Mouse (Mus musculus) adrenal gland, postnatal 4 days (tissue): ENCODE results near the gene Nfkbib. TPM values are rescaled to one million over a fixed set of nuclear protein-coding genes. Genes with fewer than 3 reads are reported as not detected.

ENCODE experiments used
- DNase-seq, 2 experiments: peaks; one replicate each; pipeline ENCODE4 v3.0.0; 2021 to 2022; ENCODE audit warnings: low spot score in 2 of 2, mixed read lengths in 2 of 2
- total RNA-seq, 2 experiments: library from RNA; stranded (reverse); gene quantifications; 2 replicates each; pipeline ENCODE4 v1.2.3; 2021

Nfkbib gene
- total RNA-seq, 2 experiments from 2014 or later = 24.6 to 27.3 TPM

DNA sequence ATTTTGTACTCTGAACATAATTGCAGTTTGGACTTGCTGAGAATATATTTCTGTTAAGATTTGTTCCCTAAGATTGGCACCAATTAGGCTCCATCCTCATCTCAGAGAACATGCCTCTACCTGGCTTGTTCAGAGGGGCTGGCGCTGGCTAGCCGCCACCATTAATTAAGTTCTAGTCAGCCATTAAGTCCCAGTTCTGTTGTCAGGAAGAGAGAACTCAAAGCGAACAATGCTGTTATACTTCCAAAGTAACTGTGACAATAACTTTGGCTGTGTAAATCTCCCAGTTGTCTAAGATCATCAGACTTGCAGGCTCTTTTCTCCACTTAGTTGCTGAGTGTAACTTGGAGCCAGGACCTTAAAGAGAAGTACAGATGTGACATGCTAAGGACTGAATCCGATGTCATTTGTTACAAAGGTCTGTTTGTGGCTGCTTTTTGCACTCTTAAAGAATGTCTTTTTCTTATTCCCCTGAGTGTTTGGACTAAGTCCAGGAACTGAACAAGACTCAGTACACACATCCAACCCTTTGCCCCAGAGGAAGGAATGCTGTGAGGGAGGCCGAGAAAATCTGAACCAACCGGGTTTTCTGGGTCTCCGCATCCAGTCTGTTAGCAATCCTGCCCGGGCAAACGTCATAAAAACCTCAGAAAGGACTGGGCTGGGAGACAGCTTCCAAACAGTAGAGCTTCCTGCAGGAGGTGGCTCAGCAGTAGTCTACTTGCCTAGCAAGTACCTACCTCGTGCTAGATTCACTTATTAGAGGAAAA, 34.8 kb upstream of the Nfkbib start:
- no peak for DNase-seq

DNA sequence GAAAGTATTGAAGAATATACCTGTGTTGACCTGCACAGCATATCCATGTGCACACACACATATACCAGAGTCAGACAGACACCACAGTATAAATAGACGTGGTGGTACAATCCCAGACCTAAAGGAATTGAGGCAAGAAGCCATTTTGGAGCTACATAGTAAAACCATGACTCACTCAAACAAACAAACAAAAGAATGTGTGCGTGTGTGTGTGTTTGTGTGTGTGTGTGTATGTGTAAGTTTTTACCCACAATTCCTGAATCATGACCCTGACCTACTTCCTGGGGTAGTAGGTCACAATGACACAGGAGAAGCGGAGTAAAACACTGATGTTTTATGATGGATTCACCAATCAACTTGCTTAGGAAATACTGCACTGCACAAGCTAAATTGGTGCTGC, 34.1 kb upstream of the Nfkbib start:
- no peak for DNase-seq

DNA sequence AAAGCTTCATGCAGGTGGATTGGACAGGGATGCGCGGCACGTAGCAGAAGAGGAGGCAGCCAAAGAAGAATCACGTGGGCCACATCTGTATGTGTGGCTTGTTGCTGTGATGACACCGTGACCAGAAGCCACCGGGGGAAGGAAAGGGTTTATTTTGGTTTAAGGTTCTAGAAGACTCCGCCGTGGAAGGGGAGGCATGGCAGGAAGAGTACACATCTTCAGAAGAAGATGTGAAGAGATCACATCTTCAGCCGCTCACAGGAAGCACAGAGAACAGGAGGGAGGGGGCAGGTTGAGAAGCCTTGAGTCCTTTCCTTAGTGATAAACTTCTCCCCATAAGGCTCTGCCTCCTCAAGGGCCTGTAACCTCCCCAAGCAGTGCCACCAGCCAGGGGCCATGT, 32.7 kb upstream of the Nfkbib start:
- no peak for DNase-seq

DNA sequence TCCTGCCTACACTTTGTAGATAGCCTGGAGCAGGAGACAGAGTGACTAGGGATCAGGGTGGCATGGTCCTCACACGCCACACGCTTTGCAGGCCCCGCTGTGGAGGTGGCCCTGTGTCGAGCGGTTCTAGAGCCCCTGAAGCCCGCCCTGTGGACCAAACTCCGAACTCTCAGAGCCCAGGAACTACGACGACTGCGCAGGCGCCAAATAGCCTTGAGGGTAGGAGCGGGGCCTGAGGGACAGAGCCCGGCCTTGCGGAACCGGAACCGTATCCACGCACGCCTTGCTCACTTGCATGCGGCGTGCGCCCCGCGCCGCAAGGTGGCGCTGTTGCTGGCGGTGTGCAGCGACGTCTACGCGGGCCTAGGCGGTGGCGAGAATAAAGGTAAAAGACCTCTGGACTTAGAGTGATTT, 29.3 kb upstream of the Nfkbib start:
- peak; percentile 67 to 77 for DNase-seq

DNA sequence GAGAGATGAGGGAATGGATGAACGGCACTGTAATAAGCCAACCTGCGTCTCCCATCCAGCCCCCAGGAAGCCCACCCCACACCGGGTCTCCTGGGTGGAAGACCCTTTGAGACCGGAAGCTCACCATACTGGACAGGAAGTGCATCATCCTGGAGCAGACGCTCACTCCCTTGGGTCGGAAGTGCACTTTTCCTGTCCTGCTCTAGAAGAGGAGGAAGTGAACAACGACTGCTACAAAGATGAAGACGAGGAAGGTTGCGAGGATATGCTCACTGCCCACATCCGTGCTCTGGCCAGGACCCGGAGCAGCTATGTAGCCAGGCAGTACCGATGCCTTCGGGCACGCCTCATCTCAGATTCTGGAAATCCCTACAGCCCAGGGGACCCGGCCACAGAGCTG, 28.5 kb upstream of the Nfkbib start:
- DNase-seq = no peak

DNA sequence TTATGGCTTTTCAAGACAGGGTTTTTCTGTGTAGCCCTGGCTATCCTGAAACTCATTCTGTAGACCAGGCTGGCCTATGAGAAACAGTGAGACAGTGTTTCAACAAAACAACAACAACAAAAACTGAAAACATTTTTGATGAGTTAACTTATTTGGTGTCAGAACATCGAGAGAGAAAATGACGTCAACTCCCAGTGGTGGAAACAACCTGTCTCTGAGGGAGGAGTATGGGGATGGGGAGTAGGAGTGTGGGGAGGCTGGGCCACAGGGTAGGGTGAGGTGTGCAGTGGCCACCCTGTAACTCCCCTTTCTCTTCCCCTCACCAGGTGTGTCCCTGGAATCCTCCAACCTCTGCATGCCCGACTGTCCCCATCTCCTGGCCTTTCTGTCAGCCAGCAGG, 27.2 kb upstream of the Nfkbib start:
- no peak for DNase-seq

DNA sequence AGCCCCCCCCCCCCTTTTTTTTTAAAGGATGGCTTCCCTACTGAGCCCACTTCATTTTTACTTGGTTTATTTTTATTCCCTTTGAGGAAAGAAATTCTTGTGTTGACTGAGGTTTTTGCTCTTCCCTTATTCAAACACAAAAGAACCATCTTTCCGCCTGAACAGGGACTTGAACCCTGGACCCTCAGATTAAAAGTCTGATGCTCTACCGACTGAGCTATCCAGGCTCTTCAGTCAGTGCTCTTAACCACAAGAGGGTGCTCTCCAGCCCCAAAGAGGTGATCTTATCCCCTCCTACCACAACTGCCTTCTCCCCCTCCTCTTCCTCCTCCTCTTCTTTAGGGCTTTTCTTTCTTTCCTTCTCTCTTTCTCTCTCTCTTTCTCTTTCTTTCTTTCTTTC, 26.5 kb upstream of the Nfkbib start:
- DNase-seq = no peak

DNA sequence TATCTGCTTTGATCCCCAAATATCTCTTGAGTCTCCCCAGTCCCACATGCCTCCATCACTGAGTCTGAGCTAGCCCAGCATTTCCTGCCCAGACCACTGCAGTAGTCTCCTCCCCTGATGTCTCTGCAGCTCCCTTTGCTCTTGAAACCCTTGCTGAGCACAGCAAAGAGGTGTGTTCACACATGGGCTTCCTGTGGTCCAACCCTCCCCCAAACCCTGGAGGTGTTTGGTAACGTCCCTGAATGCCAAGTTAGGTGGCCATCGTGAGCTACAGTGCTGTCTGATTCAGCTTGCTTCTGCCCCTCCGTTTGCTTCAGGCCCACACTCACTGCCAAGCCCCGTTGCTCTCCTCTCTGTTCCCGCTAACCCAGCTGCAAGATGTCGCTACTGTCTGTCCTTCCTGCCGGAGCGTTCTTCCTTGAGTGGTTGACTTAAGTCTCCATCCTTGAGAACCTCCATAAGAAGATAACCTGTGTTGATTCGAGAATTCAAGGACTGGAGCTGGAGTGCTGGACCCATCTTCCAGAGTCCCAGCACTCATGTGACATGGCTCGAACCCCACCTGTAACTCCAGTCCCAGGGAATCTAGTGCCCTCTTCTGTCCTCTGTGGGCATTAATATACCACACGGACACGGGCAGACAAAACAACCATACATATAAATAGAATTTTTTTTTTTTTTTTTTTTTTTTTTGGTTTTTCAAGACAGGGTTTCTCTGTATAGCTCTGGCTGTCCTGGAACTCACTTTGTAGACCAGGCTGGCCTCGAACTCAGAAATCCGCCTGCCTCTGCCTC, 25.3 kb upstream of the Nfkbib start:
- no peak for DNase-seq

DNA sequence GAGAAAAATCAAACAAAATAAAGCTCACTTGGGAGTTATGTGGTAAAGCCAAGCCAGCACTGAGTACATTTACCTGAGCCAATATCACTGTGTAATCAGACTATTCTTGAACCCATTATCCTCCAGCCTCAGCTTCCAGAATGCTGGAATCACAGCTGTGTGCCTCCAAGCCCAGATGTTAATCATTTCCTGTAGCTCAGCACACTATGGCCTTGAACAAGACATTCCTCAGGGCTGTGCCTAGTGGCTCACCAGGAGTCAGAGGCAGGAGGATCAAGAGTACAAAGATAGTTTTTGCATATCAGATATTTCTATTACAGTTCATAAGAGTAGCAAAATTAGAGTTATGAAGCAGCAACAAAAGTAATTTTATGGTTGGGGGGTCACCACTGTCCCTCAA, 24.4 kb upstream of the Nfkbib start:
- no peak for DNase-seq

DNA sequence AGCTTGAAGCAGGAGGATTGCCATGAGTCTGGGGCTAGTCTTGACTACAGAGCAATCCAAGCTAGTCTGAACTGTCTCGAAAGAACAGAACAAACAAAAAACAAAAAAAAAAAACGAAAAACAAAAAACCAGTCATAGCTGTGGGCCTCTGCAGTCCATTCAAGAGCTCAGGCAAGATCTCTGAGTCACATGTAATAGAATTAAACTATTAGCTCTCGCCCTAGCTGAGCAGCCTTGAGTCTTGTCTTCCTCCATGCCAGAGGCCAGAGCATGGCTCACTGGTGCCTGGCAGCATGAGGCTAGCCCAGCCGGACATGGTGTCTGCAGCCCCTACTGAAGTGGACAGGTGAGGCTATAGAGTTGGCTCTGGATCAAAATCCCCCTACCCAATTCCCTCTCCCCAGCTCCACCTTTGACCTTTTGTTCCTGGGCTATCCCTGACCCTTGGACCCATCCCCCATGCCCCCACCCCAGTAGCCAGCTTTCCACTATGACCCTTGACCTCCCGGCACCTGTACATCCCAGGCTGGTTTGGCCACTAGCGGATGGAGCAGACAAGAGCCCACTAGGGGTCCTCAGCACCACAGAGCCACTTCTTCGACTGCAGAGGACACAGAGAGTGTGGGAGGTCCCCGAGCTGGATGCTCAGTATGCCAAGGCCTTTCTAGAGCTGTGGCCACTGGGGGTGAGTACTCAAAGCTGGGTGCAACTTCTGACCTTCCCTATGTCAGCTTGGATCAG, 22.9 kb upstream of the Nfkbib start:
- no peak for DNase-seq

DNA sequence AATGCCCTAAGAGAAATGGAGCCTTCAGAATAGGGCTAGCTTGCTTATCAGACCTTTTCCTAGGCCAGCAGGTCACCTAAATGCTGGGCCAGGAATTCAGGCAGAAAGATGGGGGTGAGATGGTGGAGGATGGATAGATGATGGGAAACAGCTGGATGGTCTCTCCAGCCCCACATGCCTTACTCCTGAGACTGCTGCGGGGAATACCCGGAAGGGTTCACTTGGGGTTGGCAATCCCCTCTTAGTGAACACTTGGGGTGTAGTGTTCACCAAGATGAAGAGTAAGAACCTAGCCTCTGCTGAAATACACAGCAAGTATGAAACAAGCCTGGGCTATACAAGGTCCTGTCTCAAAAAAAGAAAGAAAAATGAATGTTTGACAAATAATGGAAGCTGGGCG, 21.9 kb upstream of the Nfkbib start:
- no peak for DNase-seq

DNA sequence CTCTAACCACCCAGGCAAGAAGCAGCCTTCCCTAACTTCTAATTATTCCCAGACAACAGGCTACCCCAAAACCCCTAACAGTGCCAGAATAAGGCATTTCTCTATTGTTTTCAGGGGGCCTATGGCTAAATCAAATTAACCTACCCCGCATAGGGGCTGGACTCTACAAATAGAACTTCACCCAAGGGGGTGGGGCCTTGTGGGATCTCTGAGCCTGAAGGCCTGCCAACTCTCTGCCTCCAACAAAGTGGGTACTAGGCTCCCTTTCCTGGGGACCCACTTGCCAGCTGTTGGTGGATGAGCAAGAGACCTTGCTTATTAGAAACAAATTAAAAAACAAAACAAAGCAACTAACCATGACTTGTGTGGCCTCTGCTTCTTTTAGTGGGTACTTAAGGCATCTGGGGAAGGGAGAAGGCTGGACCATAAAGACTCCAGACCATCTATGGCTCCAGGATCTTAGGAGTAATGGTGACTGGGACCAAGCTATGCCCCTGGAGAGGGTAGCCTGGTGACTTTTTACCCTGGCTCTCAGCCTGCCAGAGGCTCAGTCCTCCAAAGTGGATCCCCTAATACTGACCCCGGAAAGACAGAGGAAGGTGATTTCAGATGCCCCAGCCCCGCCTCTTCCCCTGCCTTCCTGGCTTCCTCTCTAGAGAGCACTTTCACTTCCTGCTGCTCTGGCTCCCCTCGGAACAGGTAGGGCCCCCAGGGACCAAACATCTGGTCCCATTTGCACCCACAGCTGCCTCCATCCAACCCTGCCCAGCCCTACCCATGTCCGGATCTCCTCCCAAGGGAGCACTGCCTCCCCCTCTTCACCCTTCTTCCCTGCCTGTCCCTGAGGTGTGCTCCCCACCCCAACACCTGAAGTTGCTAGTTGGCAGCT, 21.2 kb upstream of the Nfkbib start, which contains the start of gene Rinl:
Gene Rinl (plus strand): TSS at position 663 of the 889 bp plus-strand sequence.
- no peak for DNase-seq

DNA sequence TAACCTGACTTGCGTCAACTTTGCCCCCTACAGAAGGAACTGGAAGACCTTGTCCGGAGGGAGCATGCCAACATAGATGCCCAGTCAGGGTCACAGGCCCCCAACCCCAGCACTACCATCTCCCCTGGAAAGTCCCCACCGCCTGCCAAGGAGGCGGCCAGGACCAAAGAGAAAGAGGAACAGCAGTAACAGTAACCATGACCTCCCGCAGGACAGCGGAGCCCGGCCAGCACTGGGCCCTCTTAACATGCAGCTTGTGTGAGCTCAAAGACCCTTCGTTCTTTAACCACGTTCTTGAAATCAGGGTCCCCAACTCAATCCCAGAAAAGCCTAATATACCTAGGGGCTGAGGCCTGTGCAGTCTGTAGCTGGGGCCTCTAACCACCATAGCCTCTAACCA, 20.6 kb upstream of the Nfkbib start:
- DNase-seq = no peak

DNA sequence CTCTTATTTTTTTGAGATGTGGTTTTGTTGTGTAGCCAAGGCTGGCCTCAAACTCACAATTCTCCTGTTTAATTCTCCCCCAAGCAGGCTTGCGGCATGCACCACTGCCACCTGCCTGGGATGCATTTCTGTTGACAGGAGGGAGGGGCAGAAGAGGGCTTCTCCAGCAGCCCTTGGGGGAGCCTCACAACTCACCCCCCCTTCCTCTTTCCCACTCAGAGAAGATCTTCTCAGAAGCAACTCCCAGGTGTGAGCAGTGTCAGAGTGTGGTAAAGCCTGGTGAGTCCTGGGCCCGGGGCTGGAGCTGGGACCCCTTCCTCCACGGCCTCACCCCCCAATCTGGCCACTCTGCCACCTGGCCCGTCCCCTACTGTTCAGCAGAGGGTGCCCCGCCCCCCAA, 17.8 kb upstream of the Nfkbib start:
- no peak for DNase-seq

DNA sequence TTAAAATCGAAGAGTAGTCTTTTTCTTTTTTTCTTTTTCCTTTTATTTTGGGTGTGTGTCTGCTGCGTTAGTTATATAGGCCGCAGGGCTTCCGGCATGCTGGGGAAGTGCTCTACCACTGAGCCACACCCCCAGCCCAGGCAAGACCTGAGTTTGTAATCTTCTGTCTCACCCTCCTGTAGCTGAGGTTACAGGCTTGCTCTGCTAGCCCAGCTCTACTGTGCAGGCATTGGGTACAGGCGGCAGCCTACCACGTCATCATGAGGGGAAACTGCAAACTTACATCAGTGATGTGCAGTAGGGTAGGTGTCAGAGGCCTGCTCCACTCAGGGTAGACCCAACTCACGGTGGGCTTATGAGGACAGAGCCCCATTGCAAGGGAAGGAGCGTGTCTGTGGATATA, 13.9 kb upstream of the Nfkbib start:
- no peak for DNase-seq

DNA sequence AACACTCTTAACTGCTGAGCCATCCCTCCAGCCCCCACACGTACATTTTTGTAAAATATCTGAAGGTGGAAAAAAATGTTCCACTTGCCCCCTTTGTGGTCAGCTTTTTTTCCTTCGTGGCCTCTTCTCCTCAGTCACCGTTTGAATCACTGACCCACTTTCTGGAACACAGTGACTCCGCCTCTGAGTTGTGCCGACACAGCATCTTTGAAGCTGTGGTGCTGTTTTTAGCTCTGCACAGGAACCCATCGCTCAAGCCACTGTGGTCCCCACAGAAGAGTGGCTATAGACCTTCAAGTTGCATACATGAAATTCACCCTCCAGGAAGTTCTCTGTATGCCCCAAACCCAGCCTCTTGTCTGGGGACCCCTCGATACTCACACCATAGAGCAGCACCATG, 13.5 kb upstream of the Nfkbib start:
- DNase-seq = no peak

DNA sequence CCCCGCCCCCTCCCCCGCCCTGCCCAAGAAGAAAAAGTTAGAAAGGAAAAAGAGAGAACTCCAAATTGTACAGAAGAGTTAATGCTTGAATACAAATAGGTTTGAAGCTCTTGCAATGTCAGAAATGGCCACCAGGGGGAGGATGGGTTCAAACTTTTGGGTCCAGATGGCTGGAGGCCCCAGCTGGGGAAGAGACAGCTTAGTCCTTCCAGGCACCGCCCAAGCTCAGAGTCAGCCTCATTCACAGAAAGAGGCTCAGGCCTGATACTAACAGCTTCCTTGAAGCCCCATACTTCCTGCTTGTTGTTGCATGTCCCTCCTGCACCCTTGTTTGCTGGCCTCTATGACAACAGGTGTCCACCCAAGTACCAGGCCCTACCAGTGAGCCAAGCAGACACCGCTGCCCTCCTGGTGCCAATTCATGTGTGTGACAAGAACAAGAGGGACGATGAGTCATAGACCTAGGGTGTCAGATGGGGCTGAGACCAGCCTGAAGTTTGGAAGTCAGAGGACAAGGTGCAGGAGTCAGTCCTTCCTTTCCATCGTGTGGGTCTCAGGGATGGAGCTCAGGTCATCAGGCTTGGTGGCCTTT, 12.9 kb upstream of the Nfkbib start:
- peak; percentile 82 to 83 for DNase-seq

DNA sequence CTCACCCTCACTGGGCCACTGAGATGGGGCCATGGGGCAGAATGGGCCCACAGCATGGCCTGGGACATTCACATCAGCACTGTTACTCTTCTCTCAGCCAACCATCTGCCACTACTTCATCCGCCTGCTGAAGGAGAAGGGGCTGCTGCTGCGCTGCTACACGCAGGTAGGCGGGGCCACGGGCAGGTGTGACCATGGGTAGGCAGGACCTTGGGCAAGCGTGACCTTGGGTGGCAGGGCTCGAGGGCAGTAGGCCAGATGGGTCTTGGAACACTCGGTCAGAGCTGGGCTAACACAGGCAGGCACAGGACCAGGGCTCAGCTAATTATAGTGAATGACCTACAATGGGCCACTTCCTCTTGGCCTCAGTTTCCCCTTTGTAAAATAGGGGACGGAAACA, 11.5 kb upstream of the Nfkbib start:
- no peak for DNase-seq

DNA sequence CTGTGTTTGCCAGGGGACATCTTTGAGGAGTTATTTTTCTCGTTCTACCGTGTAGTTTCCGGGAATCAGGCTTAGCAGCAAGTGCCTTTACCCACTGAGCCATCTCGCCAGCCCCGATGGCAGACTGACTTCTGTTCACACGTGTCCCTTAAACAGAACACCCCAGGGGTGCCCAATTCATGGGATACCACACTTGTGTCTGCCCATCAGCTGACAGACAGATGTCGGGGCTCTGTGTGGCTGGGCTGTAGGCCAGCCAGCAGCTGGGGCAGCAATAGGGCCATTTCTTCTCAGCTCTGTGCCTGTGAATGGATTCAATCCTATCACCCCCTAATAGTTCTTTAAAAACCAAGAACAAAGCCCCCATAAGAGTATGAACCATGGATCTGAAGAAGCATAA, 7.8 kb upstream of the Nfkbib start:
- DNase-seq = no peak

DNA sequence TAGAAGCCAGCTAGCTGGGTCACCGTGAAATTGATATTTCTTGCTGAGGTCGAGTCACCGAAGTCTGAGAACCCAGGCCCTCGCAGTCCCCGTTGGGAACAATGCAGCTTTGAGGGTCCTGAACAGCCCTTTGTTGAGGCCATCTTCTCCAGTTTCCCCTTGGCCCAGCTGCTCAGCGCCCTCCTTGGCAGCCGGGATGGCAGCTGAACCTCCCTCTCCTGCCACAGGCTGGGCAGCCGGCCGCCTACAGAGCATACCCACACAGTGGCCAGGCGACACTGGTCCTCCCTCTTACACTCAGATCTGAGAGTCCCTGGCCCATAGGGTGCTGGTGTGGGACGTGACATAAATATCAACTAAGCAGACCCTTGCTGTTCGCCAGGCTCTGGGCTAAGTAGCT, 6.9 kb upstream of the Nfkbib start:
- no peak for DNase-seq

DNA sequence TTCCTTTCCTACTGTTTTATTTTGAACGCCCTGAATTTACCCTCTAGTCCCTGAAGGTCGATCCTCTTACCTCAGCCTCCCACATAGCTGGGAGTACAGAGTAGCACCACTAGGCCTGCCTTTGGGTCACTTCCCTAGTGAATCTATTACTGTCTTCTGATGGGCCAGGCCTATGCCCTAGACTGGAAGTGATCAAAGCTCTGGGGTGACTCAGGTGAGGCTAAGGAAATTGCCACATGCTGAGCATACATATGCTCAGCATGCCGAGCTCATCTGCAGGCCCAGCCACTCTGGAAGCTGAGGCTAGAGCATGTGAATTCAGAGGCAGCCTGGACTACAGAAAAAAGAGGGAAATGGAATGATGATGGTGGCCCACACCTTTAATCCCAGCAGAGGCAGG, 5.9 kb upstream of the Nfkbib start:
- no peak for DNase-seq
